Mouse (Mus musculus): ENCODE measurements around the gene Ppy.

- TF ChIP-seq POLR2A (IDR thresholded peaks at IDR 0.05; ENCODE audit: insufficient read depth, low read depth, low read length), result no peak
- TF ChIP-seq CTCF (IDR thresholded peaks at IDR 0.05; ENCODE audit: insufficient read depth, low read depth, low read length), result no peak
Measured at GRCm38 (mm10) chr11:102142355-102142754, 41.2 kb upstream of the Ppy start.
